Comparison of ENCODE assay signal across 24 mouse cellular contexts in the genomic region with DNA sequence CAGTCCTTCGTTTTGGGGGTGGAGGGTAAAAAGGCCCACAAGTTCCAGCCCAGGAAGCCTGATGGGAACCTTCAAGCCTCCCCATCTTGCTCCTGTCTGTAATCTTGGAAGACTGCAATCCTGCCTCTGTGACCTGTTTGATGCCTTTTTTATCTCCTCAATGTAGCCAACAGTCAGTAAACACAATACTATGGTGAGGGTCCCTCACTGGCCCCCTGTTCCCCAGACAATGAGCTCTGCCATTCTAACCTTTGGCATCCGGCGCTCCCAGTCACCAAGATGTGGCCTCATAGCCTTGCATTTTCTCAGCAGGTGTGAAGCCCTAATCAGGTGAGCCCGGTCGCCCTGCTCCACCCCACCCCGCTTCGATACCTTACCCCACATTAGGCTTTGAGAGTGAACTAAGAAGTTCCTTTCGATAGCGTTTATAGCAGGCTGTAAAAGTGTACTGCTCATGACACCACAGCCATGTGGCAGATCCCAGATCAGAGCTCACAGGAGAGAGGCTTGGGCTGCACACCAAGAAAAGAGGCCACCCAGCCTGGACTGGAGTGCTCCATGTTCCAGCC. TPM values are rescaled to one million over a fixed set of nuclear protein-coding genes. Genes with fewer than 3 reads are reported as not detected.
DNase-seq lines count a peak whose midpoint lies in the region; ATAC-seq and TF ChIP-seq lines count a peak whose summit lies in the region.
"Had no signal": no experiment of that assay in that cellular context is flagged by ENCODE, and none has a peak within 500 bp of the region (broad histone marks: within the 10 kb centered on the region; RNA-seq: fewer than 3 reads in every experiment).

No protein-coding gene starts in this region.

- no peak overlapping the region for H3K9ac ChIP-seq in forebrain, postnatal 0 days
- no peak overlapping the region for H3K9ac ChIP-seq in liver, embryonic 16.5 days (ENCODE audit: low read depth, low read length)
- no peak overlapping the region for H3K9ac ChIP-seq in liver, embryonic 12.5 days
- no peak overlapping the region for H3K9ac ChIP-seq in midbrain, embryonic 11.5 days (ENCODE audit: low read length)
- H3K9ac ChIP-seq in midbrain, embryonic 13.5 days (replicated peaks) = no peak overlapping the region
- H3K9ac ChIP-seq: embryonic facial prominence, embryonic 13.5 days; forebrain, embryonic 13.5 days; heart, embryonic 12.5 days; hindbrain, embryonic 12.5 days; kidney, embryonic 15.5 days had no signal

- H3K4me3 ChIP-seq in forebrain, embryonic 10.5 days = no peak overlapping the region
- H3K4me3 ChIP-seq in forebrain, postnatal 0 days (ENCODE audit: low read depth, low read length) = no peak overlapping the region
- no peak overlapping the region for H3K4me3 ChIP-seq in liver, embryonic 16.5 days (ENCODE audit: low read depth, low read length)
- no peak overlapping the region for H3K4me3 ChIP-seq in liver, embryonic 12.5 days
- no peak overlapping the region for H3K4me3 ChIP-seq in midbrain, embryonic 11.5 days (ENCODE audit: low read depth, low read length)
- H3K4me3 ChIP-seq in midbrain, embryonic 13.5 days (replicated peaks) = no peak overlapping the region
- H3K4me3 ChIP-seq: embryonic facial prominence, embryonic 13.5 days; erythroblast, embryonic 14.5 days; forebrain, embryonic 13.5 days; gastrocnemius, adult 2 months; heart, embryonic 12.5 days; hindbrain, embryonic 12.5 days; kidney, embryonic 15.5 days; megakaryocyte, embryonic 14.5 days had no signal

- peaks cover 31% of the 10 kb centered on the region for H3K4me1 ChIP-seq in forebrain, embryonic 10.5 days
- no peaks in the 10 kb centered on the region for H3K4me1 ChIP-seq in forebrain, postnatal 0 days (ENCODE audit: insufficient read depth)
- no peaks in the 10 kb centered on the region; the same call in none of the 2 replicates for H3K4me1 ChIP-seq in liver, embryonic 16.5 days (ENCODE audit: control insufficient read depth, low read depth, low read length)
- H3K4me1 ChIP-seq in liver, embryonic 12.5 days = peaks cover 7% of the 10 kb centered on the region; the same call in 1 of the 2 replicates
- H3K4me1 ChIP-seq in midbrain, embryonic 11.5 days (ENCODE audit: control insufficient read depth, insufficient read depth, low read length) = 0 out of 2 replicates have a peak, but pooled peaks cover 2% of the 10 kb centered on the region
- H3K4me1 ChIP-seq in midbrain, embryonic 13.5 days (replicated peaks) = peaks cover 11% of the 10 kb centered on the region
- H3K4me1 ChIP-seq: megakaryocyte, embryonic 14.5 days had no signal

- no peak for DNase-seq in forebrain, embryonic 10.5 days (ENCODE audit: extremely low spot score, low spot score)
- DNase-seq in forebrain, postnatal 0 days = no peak
- DNase-seq in midbrain, embryonic 11.5 days (ENCODE audit: low spot score, missing footprints) = peak; percentile 64
- DNase-seq in gastrocnemius, postnatal 25 days = no peak
- DNase-seq in right cerebral cortex, postnatal 36 days (ENCODE audit: low spot score in 2 of 2) = no peak
- DNase-seq: adrenal gland, postnatal 10 days; cerebellum, adult 2 months; cerebellum, postnatal 25 days; embryo, embryonic 11 days; gastrocnemius, adult 2 months; heart, postnatal 14 days; layer of hippocampus, postnatal 36 days; right cerebral cortex, postnatal 4 days had no signal

- TF ChIP-seq CTCF in forebrain, postnatal 0 days (IDR thresholded peaks at IDR 0.05; ENCODE audit: low read depth) = no peak

- H3K9me3 ChIP-seq in forebrain, embryonic 10.5 days = no peaks in the 10 kb centered on the region
- no peaks in the 10 kb centered on the region for H3K9me3 ChIP-seq in forebrain, postnatal 0 days (ENCODE audit: low read length)
- no peaks in the 10 kb centered on the region for H3K9me3 ChIP-seq in liver, embryonic 16.5 days (replicated peaks; ENCODE audit: control insufficient read depth, low read length)
- H3K9me3 ChIP-seq in liver, embryonic 12.5 days (replicated peaks) = no peaks in the 10 kb centered on the region
- no peaks in the 10 kb centered on the region for H3K9me3 ChIP-seq in midbrain, embryonic 11.5 days (ENCODE audit: control insufficient read depth, low read length)
- no peaks in the 10 kb centered on the region for H3K9me3 ChIP-seq in midbrain, embryonic 13.5 days
- H3K9me3 ChIP-seq: embryonic facial prominence, embryonic 13.5 days; forebrain, embryonic 13.5 days; heart, embryonic 12.5 days; hindbrain, embryonic 12.5 days; kidney, embryonic 15.5 days had no signal

- H3K36me3 ChIP-seq in forebrain, embryonic 10.5 days (replicated peaks) = peaks cover 15% of the 10 kb centered on the region
- no peaks in the 10 kb centered on the region for H3K36me3 ChIP-seq in forebrain, postnatal 0 days (ENCODE audit: insufficient read depth)
- H3K36me3 ChIP-seq in liver, embryonic 16.5 days (ENCODE audit: control insufficient read depth, insufficient read depth) = no peaks in the 10 kb centered on the region
- H3K36me3 ChIP-seq in liver, embryonic 12.5 days = no peaks in the 10 kb centered on the region
- no peaks in the 10 kb centered on the region for H3K36me3 ChIP-seq in midbrain, embryonic 11.5 days (ENCODE audit: control insufficient read depth, insufficient read depth, low read length)
- H3K36me3 ChIP-seq in midbrain, embryonic 13.5 days = no peaks in the 10 kb centered on the region
- H3K36me3 ChIP-seq: embryonic facial prominence, embryonic 13.5 days; heart, embryonic 12.5 days; hindbrain, embryonic 12.5 days; kidney, embryonic 15.5 days had no signal

- H3K27me3 ChIP-seq in forebrain, embryonic 10.5 days (ENCODE audit: poor library complexity, severe bottlenecking) = no peaks in the 10 kb centered on the region
- no peaks in the 10 kb centered on the region for H3K27me3 ChIP-seq in forebrain, postnatal 0 days (ENCODE audit: insufficient read depth, low read length)
- no peaks in the 10 kb centered on the region for H3K27me3 ChIP-seq in liver, embryonic 16.5 days (ENCODE audit: control insufficient read depth, insufficient read depth, low read depth, low read length)
- H3K27me3 ChIP-seq in liver, embryonic 12.5 days (replicated peaks) = no peaks in the 10 kb centered on the region
- H3K27me3 ChIP-seq in midbrain, embryonic 11.5 days (ENCODE audit: control insufficient read depth, insufficient read depth, low read length) = no peaks in the 10 kb centered on the region
- H3K27me3 ChIP-seq in midbrain, embryonic 13.5 days = no peaks in the 10 kb centered on the region
- H3K27me3 ChIP-seq: embryonic facial prominence, embryonic 13.5 days; forebrain, embryonic 13.5 days; heart, embryonic 12.5 days; hindbrain, embryonic 12.5 days; kidney, embryonic 15.5 days; megakaryocyte, embryonic 14.5 days had no signal

- no peak for ATAC-seq in forebrain, postnatal 0 days
- ATAC-seq in liver, embryonic 16.5 days (ENCODE audit: low read depth) = no peak
- ATAC-seq in liver, embryonic 12.5 days = no peak
- ATAC-seq in midbrain, embryonic 11.5 days (ENCODE audit: low FRiP score) = no peak
- ATAC-seq in midbrain, embryonic 13.5 days = no peak
- ATAC-seq: forebrain, embryonic 13.5 days; midbrain, embryonic 16.5 days had no signal

- 83% methylated on average over 9 of the region's 9 CpGs for WGBS in forebrain, embryonic 10.5 days
- 85% methylated on average over 9 of the region's 9 CpGs for WGBS in forebrain, postnatal 0 days
- WGBS in liver, embryonic 16.5 days (ENCODE audit: insufficient replicate concordance) = 62% methylated on average over 9 of the region's 9 CpGs
- WGBS in liver, embryonic 12.5 days (ENCODE audit: insufficient replicate concordance) = 68% methylated on average over 9 of the region's 9 CpGs
- WGBS in midbrain, embryonic 11.5 days = 87% methylated on average over 9 of the region's 9 CpGs
- WGBS in midbrain, embryonic 13.5 days = 87% methylated on average over 9 of the region's 9 CpGs

- H3K27ac ChIP-seq in forebrain, embryonic 10.5 days = 0 out of 2 replicates have a peak overlapping the region, but pooled peaks have one; percentile 48
- no peak overlapping the region for H3K27ac ChIP-seq in forebrain, postnatal 0 days (ENCODE audit: low read depth, low read length)
- H3K27ac ChIP-seq in liver, embryonic 16.5 days (ENCODE audit: low read length) = 0 out of 2 replicates have a peak overlapping the region, but pooled peaks have one; percentile 14
- no peak overlapping the region for H3K27ac ChIP-seq in liver, embryonic 12.5 days
- H3K27ac ChIP-seq in midbrain, embryonic 11.5 days (ENCODE audit: low read depth, low read length) = no peak overlapping the region
- H3K27ac ChIP-seq in midbrain, embryonic 13.5 days = no peak overlapping the region
- H3K27ac ChIP-seq: embryonic facial prominence, embryonic 13.5 days; forebrain, embryonic 13.5 days; gastrocnemius, adult 2 months; hindbrain, embryonic 12.5 days; kidney, embryonic 15.5 days had no signal

- H3K4me2 ChIP-seq in forebrain, postnatal 0 days (ENCODE audit: low read depth) = no peak overlapping the region
- no peak overlapping the region for H3K4me2 ChIP-seq in liver, embryonic 16.5 days (ENCODE audit: low read depth, low read length)
- no peak overlapping the region for H3K4me2 ChIP-seq in liver, embryonic 12.5 days
- H3K4me2 ChIP-seq in midbrain, embryonic 11.5 days = no peak overlapping the region
- no peak overlapping the region for H3K4me2 ChIP-seq in midbrain, embryonic 13.5 days (replicated peaks)
- H3K4me2 ChIP-seq: embryonic facial prominence, embryonic 13.5 days; forebrain, embryonic 13.5 days; heart, embryonic 12.5 days; hindbrain, embryonic 12.5 days; kidney, embryonic 15.5 days had no signal

RNA-seq across cellular contexts. Expression of a gene that starts 16.3 kb away (rescaled TPM):
- polyA plus RNA-seq in forebrain, embryonic 10.5 days (2016; fragmentation: Nextera tagmentation; extraction: Ambion mirVana) = 4.2 and 4.9 TPM in 2 replicates
- 21.1 and 21.2 TPM in 2 replicates for total RNA-seq in forebrain, postnatal 0 days (2014; rRNA removed)
- polyA plus RNA-seq in forebrain, postnatal 0 days (2015; fragmentation: Nextera tagmentation; extraction: Ambion mirVana) = 13.2 and 13.8 TPM in 2 replicates
- 0.98 and 1.1 TPM in 2 replicates for polyA plus RNA-seq in liver, embryonic 16.5 days (2015; fragmentation: Nextera tagmentation; extraction: Ambion mirVana)
- polyA plus RNA-seq in liver, embryonic 12.5 days (2016; fragmentation: Nextera tagmentation; extraction: Ambion mirVana) = 3.0 and 3.1 TPM in 2 replicates
- polyA plus RNA-seq in midbrain, embryonic 11.5 days (2014; fragmentation: Nextera tagmentation; extraction: Ambion mirVana) = 6.4 and 8.5 TPM in 2 replicates
- 6.2 and 7.0 TPM in 2 replicates for polyA plus RNA-seq in midbrain, embryonic 13.5 days (2015; fragmentation: Nextera tagmentation; extraction: Ambion mirVana)
- total RNA-seq in gastrocnemius, postnatal 25 days (2021) = under 1 TPM in 1 of 2 experiments, not detected in 1; 0.32 TPM
- total RNA-seq: gastrocnemius, adult 2 months had no signal

Comparison
In these comparisons a context has a peak if more than half of its experiments do, and no peak if none do; other contexts are left out.
1. H3K27ac ChIP-seq: peak in forebrain, embryonic 10.5 days (single experiment) and liver, embryonic 16.5 days (single experiment); none in forebrain, postnatal 0 days (single experiment), liver, embryonic 12.5 days (single experiment), midbrain, embryonic 11.5 days (single experiment) and midbrain, embryonic 13.5 days (single experiment).